Comparison of ENCODE assay signal across 21 mouse cellular contexts in genomic region chr16:46376575-46376974, GRCm38 (mm10).
"Had no signal": no experiment of that assay in that cellular context is flagged by ENCODE, and none has a peak within 500 bp of the region (broad histone marks: within the 10 kb centered on the region; RNA-seq: fewer than 3 reads in every experiment).

No protein-coding gene starts in this region.

- H3K9me3 ChIP-seq: intestine, embryonic 15.5 days; limb, embryonic 10.5 days; limb, embryonic 13.5 days; liver, embryonic 12.5 days; liver, embryonic 15.5 days; midbrain, embryonic 12.5 days; midbrain, embryonic 15.5 days; neural tube, embryonic 12.5 days; neural tube, embryonic 15.5 days had no signal

- H3K27ac ChIP-seq: intestine, embryonic 15.5 days; limb, embryonic 10.5 days; limb, embryonic 13.5 days; liver, embryonic 12.5 days; liver, embryonic 15.5 days; macrophage; midbrain, embryonic 12.5 days; midbrain, embryonic 15.5 days; neural tube, embryonic 12.5 days; neural tube, embryonic 15.5 days; stomach, postnatal 0 days had no signal

- H3K9ac ChIP-seq: intestine, embryonic 15.5 days; limb, embryonic 13.5 days; liver, embryonic 12.5 days; liver, embryonic 15.5 days; midbrain, embryonic 12.5 days; midbrain, embryonic 15.5 days; neural tube, embryonic 12.5 days; neural tube, embryonic 15.5 days had no signal

- DNase-seq: kidney, adult 11 months; kidney, adult 8-10 months; kidney, postnatal 36 days; layer of hippocampus, postnatal 36 days; liver; right cerebral cortex, adult 18-20 months; right cerebral cortex, postnatal 14 days; right cerebral cortex, postnatal 4 days; thymus, postnatal 25 days had no signal

- H3K4me3 ChIP-seq: intestine, embryonic 15.5 days; limb, embryonic 10.5 days; limb, embryonic 13.5 days; liver, embryonic 12.5 days; liver, embryonic 15.5 days; midbrain, embryonic 12.5 days; midbrain, embryonic 15.5 days; neural tube, embryonic 12.5 days; neural tube, embryonic 15.5 days had no signal

- H3K4me2 ChIP-seq: intestine, embryonic 15.5 days; limb, embryonic 13.5 days; liver, embryonic 12.5 days; liver, embryonic 15.5 days; midbrain, embryonic 12.5 days; midbrain, embryonic 15.5 days; neural tube, embryonic 12.5 days; neural tube, embryonic 15.5 days had no signal

- H3K4me1 ChIP-seq: limb, embryonic 13.5 days; liver, embryonic 12.5 days; liver, embryonic 15.5 days; midbrain, embryonic 12.5 days; midbrain, embryonic 15.5 days; neural tube, embryonic 12.5 days; neural tube, embryonic 15.5 days had no signal

- H3K36me3 ChIP-seq: intestine, embryonic 15.5 days; limb, embryonic 10.5 days; limb, embryonic 13.5 days; liver, embryonic 12.5 days; liver, embryonic 15.5 days; midbrain, embryonic 12.5 days; midbrain, embryonic 15.5 days; neural tube, embryonic 12.5 days; neural tube, embryonic 15.5 days had no signal

- ATAC-seq: hindbrain, embryonic 16.5 days; intestine, embryonic 15.5 days; liver, embryonic 12.5 days; midbrain, embryonic 15.5 days had no signal

- H3K27me3 ChIP-seq: intestine, embryonic 15.5 days; limb, embryonic 13.5 days; liver, embryonic 12.5 days; liver, embryonic 15.5 days; midbrain, embryonic 12.5 days; midbrain, embryonic 15.5 days; neural tube, embryonic 12.5 days; neural tube, embryonic 15.5 days had no signal
